Mouse (Mus musculus): ENCODE results near the gene Arhgap19. TPM values are rescaled to one million over a fixed set of nuclear protein-coding genes. Genes with fewer than 3 reads are reported as not detected.
A peak's percentile ranks its signal among the peaks of the same experiment; 100 is the strongest.

The Arhgap19 gene
- polyA plus RNA-seq, 2 experiments, result 21.8 to 29.5 TPM

DNA sequence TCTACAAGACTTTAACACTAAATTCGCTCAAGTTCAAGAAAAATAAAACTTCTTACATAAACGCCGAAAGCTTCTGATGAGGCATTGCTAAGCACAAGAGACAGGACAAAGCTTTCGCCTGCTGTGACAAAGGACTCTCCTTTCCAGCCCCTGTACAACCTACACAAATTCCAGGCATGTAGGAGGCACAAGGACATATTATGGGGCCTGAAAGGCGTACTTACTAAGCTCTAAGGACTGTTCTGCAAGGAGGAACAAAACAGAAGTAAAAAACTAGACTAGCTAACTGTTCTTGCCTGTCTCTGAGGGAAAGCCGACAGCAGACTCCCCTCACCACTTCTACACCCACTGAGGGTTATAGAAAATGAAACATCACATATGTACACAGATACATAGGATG, 6.9 kb downstream of the Arhgap19 start:
- Histone ChIP-seq H3K4me1 (replicated peaks; ENCODE audit: control insufficient read depth in 2 of 2, insufficient read depth in 2 of 2, low read length in 1 of 2) (peaks cover 5 to 8% of the 10 kb centered on the region in 2 experiments), H3K27ac (no peak overlapping the region), H3K4me2 (ENCODE audit: low read depth) (no peak overlapping the region), H3K9ac (replicated peaks) (no peak overlapping the region), H3K4me3 (ENCODE audit: insufficient read depth in 1 of 2, low read depth in 2 of 2, low read length in 2 of 2) (no peak overlapping the region), H3K27me3 (ENCODE audit: control insufficient read depth, insufficient read depth, low read length) (no peaks in the 10 kb centered on the region), H3K9me3 (ENCODE audit: control insufficient read depth, low read length) (no peaks in the 10 kb centered on the region), H3K36me3 (replicated peaks; ENCODE audit: control insufficient read depth, insufficient read depth, low read depth) (peaks cover 4% of the 10 kb centered on the region)
- WGBS (ENCODE audit: insufficient replicate concordance), result 81% methylated on average over 6 of the region's 6 CpGs
- no peak for DNase-seq (ENCODE audit: low read depth in 3 of 3, low spot score in 3 of 3)
- no peak for ATAC-seq (ENCODE audit: insufficient read depth)
- TF ChIP-seq CTCF (IDR thresholded peaks at IDR 0.05; ENCODE audit: low read depth), result no peak
- TF ChIP-seq EP300 (IDR thresholded peaks at IDR 0.05; ENCODE audit: low read depth), result no peak

GRCm38 (mm10) chr19:41794017-41794416, 7.8 kb downstream of the Arhgap19 start:
- ATAC-seq (ENCODE audit: insufficient read depth), result no peak
- peaks cover 3 to 4% of the 10 kb centered on the region in 2 experiments; a peak in 3 of 4 replicates for H3K4me1 ChIP-seq (replicated peaks; ENCODE audit: control insufficient read depth in 2 of 2, insufficient read depth in 2 of 2, low read length in 1 of 2)

GRCm38 (mm10) chr19:41792934-41793486, 8.8 kb downstream of the Arhgap19 start:
- H3K9ac ChIP-seq (replicated peaks), result no peak overlapping the region
- TF ChIP-seq CTCF (IDR thresholded peaks at IDR 0.05; ENCODE audit: low read depth), result no peak
- no peak for TF ChIP-seq EP300 (IDR thresholded peaks at IDR 0.05; ENCODE audit: low read depth)
- no peaks in the 10 kb centered on the region for H3K9me3 ChIP-seq (ENCODE audit: control insufficient read depth, low read length)
- no peak overlapping the region for H3K27ac ChIP-seq
- WGBS (ENCODE audit: insufficient replicate concordance), result 14% methylated on average over 1 of the region's 1 CpGs
- H3K4me1 ChIP-seq (replicated peaks; ENCODE audit: control insufficient read depth in 2 of 2, insufficient read depth in 2 of 2, low read length in 1 of 2), result peaks cover 3 to 4% of the 10 kb centered on the region in 2 experiments; a peak in 3 of 4 replicates
- no peak overlapping the region for H3K4me3 ChIP-seq (ENCODE audit: insufficient read depth in 1 of 2, low read depth in 2 of 2, low read length in 2 of 2)
- DNase-seq (ENCODE audit: low read depth in 3 of 3, low spot score in 3 of 3), result no peak
- H3K27me3 ChIP-seq (ENCODE audit: control insufficient read depth, insufficient read depth, low read length), result no peaks in the 10 kb centered on the region
- peaks cover 16% of the 10 kb centered on the region for H3K36me3 ChIP-seq (replicated peaks; ENCODE audit: control insufficient read depth, insufficient read depth, low read depth)
- H3K4me2 ChIP-seq (ENCODE audit: low read depth), result no peak overlapping the region
- ATAC-seq (ENCODE audit: insufficient read depth), result no peak

More at GRCm38 (mm10) chr19:41794017-41794416, 7.8 kb downstream of the Arhgap19 start:
- DNase-seq (ENCODE audit: low read depth in 3 of 3, low spot score in 3 of 3), result no peak
- H3K27me3 ChIP-seq (ENCODE audit: control insufficient read depth, insufficient read depth, low read length), result no peaks in the 10 kb centered on the region
- no peak overlapping the region for H3K27ac ChIP-seq
- peaks cover 11% of the 10 kb centered on the region for H3K36me3 ChIP-seq (replicated peaks; ENCODE audit: control insufficient read depth, insufficient read depth, low read depth)
- H3K4me3 ChIP-seq (ENCODE audit: insufficient read depth in 1 of 2, low read depth in 2 of 2, low read length in 2 of 2), result no peak overlapping the region
- H3K9ac ChIP-seq (replicated peaks), result no peak overlapping the region
- no peaks in the 10 kb centered on the region for H3K9me3 ChIP-seq (ENCODE audit: control insufficient read depth, low read length)
- no peak for TF ChIP-seq EP300 (IDR thresholded peaks at IDR 0.05; ENCODE audit: low read depth)
- TF ChIP-seq CTCF (IDR thresholded peaks at IDR 0.05; ENCODE audit: low read depth), result no peak
- no peak overlapping the region for H3K4me2 ChIP-seq (ENCODE audit: low read depth)

GRCm38 (mm10) chr19:41791384-41791783, 10.5 kb downstream of the Arhgap19 start:
- Histone ChIP-seq H3K27ac (no peak overlapping the region), H3K27me3 (ENCODE audit: control insufficient read depth, insufficient read depth, low read length) (no peaks in the 10 kb centered on the region), H3K9ac (replicated peaks) (no peak overlapping the region), H3K4me2 (ENCODE audit: low read depth) (no peak overlapping the region), H3K4me1 (replicated peaks; ENCODE audit: control insufficient read depth in 2 of 2, insufficient read depth in 2 of 2, low read length in 1 of 2) (peaks cover 0 to 2% of the 10 kb centered on the region in 2 experiments; a peak in 3 of 4 replicates), H3K9me3 (ENCODE audit: control insufficient read depth, low read length) (no peaks in the 10 kb centered on the region), H3K36me3 (replicated peaks; ENCODE audit: control insufficient read depth, insufficient read depth, low read depth) (peaks cover 25% of the 10 kb centered on the region), H3K4me3 (ENCODE audit: insufficient read depth in 1 of 2, low read depth in 2 of 2, low read length in 2 of 2) (no peak overlapping the region)
- no peak for DNase-seq (ENCODE audit: low read depth in 3 of 3, low spot score in 3 of 3)
- ATAC-seq (ENCODE audit: insufficient read depth), result no peak
- no peak for TF ChIP-seq EP300 (IDR thresholded peaks at IDR 0.05; ENCODE audit: low read depth)
- peak; percentile 69 for TF ChIP-seq CTCF (IDR thresholded peaks at IDR 0.05; ENCODE audit: low read depth)
- WGBS (ENCODE audit: insufficient replicate concordance), result 80% methylated on average over 2 of the region's 2 CpGs

DNA sequence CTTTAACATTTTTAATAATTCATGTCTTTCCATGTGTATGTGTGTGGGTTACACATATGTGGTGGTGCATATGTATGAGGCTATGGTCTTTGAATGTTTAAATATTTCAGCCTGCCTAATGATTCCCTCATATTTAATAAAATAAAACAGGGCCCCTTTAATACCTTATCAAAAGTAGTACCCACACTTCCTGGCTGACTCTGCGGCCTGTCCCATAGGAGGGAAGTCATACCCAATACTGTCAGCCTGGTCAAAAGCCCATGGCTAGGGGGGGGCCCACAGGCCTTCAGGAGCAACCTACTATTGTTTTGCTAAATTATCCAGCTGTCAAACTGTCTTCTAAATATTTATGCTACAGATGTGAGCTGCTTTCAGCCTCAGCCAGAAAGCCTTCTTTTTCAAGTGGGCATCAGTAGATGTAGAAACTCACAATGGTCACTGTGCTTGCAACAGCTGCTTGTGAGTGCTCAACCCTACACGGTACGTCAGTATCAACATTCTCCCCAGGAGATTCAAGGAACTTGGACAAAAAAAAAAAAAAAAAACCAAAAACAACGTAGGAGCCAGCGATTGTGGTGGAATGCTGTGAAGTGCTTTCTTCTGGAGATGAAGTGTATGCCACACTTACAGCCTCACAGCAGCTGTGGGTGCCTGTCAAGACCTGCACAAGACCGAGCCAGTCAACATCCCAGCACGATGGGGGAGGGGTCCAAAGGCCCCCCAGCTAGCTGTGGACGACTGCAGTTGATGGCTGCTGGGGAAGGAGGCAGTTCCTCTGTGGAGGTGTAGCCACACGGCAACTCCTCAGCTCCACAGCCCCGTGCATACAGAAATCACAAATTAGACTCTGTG, 12.5 kb downstream of the Arhgap19 start:
- ATAC-seq (ENCODE audit: insufficient read depth), result no peak
- no peak overlapping the region for H3K4me2 ChIP-seq (ENCODE audit: low read depth)
- no peaks in the 10 kb centered on the region; a peak in 2 of 4 replicates for H3K4me1 ChIP-seq (replicated peaks; ENCODE audit: control insufficient read depth in 2 of 2, insufficient read depth in 2 of 2, low read length in 1 of 2)
- no peaks in the 10 kb centered on the region for H3K27me3 ChIP-seq (ENCODE audit: control insufficient read depth, insufficient read depth, low read length)
- no peak for DNase-seq (ENCODE audit: low read depth in 3 of 3, low spot score in 3 of 3)
- H3K27ac ChIP-seq, result no peak overlapping the region
- 79% methylated on average over 10 of the region's 10 CpGs for WGBS (ENCODE audit: insufficient replicate concordance)
- no peak overlapping the region for H3K4me3 ChIP-seq (ENCODE audit: insufficient read depth in 1 of 2, low read depth in 2 of 2, low read length in 2 of 2)
- no peaks in the 10 kb centered on the region for H3K9me3 ChIP-seq (ENCODE audit: control insufficient read depth, low read length)
- H3K9ac ChIP-seq (replicated peaks), result no peak overlapping the region
- TF ChIP-seq CTCF (IDR thresholded peaks at IDR 0.05; ENCODE audit: low read depth), result no peak
- TF ChIP-seq EP300 (IDR thresholded peaks at IDR 0.05; ENCODE audit: low read depth), result no peak
- H3K36me3 ChIP-seq (replicated peaks; ENCODE audit: control insufficient read depth, insufficient read depth, low read depth), result peaks cover 44% of the 10 kb centered on the region

Data from liver, embryonic 14.5 days (tissue).